Mouse (Mus musculus): ENCODE data around the gene Prkacb. TPM values are rescaled to one million over a fixed set of nuclear protein-coding genes. Genes with fewer than 3 reads are reported as not detected.

Gene Prkacb
- polyA plus RNA-seq, 1 experiment from 2014 or later, result 37.5 TPM

GRCm38 (mm10) chr3:146769940-146770659 is 42.7 kb downstream of the Prkacb start:
- no peak overlapping the region for H3K27ac ChIP-seq (ENCODE audit: low read length)
- peak overlapping the region; percentile 6; the same call in 1 of the 2 replicates for H3K4me3 ChIP-seq (ENCODE audit: low read depth, low read length)
- H3K4me2 ChIP-seq (replicated peaks; ENCODE audit: low read depth, low read length), result peak overlapping the region; percentile 43
- ATAC-seq, result no peak
- no peak overlapping the region for H3K9ac ChIP-seq (replicated peaks; ENCODE audit: low read depth)
- no peaks in the 10 kb centered on the region for H3K27me3 ChIP-seq (replicated peaks; ENCODE audit: insufficient read depth, low read length)
- no peaks in the 10 kb centered on the region; the same call in 1 of the 2 replicates for H3K4me1 ChIP-seq (ENCODE audit: insufficient read depth, low read depth, low read length)
- no peaks in the 10 kb centered on the region for H3K36me3 ChIP-seq (ENCODE audit: insufficient read depth, low read length)
- DNase-seq (ENCODE audit: low spot score), result peak; percentile 23
- H3K9me3 ChIP-seq (ENCODE audit: low read length), result no peaks in the 10 kb centered on the region
- TF ChIP-seq CTCF (IDR thresholded peaks at IDR 0.05), result no peak
- TF ChIP-seq EP300 (IDR thresholded peaks at IDR 0.05), result no peak
- 29% methylated on average over 17 of the region's 17 CpGs for WGBS

GRCm38 (mm10) chr3:146769569-146769939 is 43.2 kb downstream of the Prkacb start:
- no peaks in the 10 kb centered on the region for H3K36me3 ChIP-seq (ENCODE audit: insufficient read depth, low read length)
- H3K27ac ChIP-seq (ENCODE audit: low read length), result no peak overlapping the region
- H3K4me1 ChIP-seq (ENCODE audit: insufficient read depth, low read depth, low read length), result no peaks in the 10 kb centered on the region; the same call in 1 of the 2 replicates
- no peak overlapping the region for H3K4me3 ChIP-seq (ENCODE audit: low read depth, low read length)
- ATAC-seq (no peak), DNase-seq (ENCODE audit: low spot score) (no peak)
- H3K4me2 ChIP-seq (replicated peaks; ENCODE audit: low read depth, low read length), result peak overlapping the region; percentile 43; the same call in 1 of the 2 replicates
- H3K27me3 ChIP-seq (replicated peaks; ENCODE audit: insufficient read depth, low read length), result no peaks in the 10 kb centered on the region
- TF ChIP-seq CTCF (IDR thresholded peaks at IDR 0.05), result no peak
- no peak for TF ChIP-seq EP300 (IDR thresholded peaks at IDR 0.05)
- H3K9ac ChIP-seq (replicated peaks; ENCODE audit: low read depth), result no peak overlapping the region
- H3K9me3 ChIP-seq (ENCODE audit: low read length), result no peaks in the 10 kb centered on the region
- WGBS, result 47% methylated on average over 2 of the region's 2 CpGs

- Histone ChIP-seq H3K9ac (replicated peaks; ENCODE audit: low read depth) (no peak overlapping the region), H3K27me3 (replicated peaks; ENCODE audit: insufficient read depth, low read length) (no peaks in the 10 kb centered on the region), H3K4me1 (ENCODE audit: insufficient read depth, low read depth, low read length) (no peaks in the 10 kb centered on the region; the same call in 1 of the 2 replicates), H3K4me2 (replicated peaks; ENCODE audit: low read depth, low read length) (no peak overlapping the region), H3K4me3 (ENCODE audit: low read depth, low read length) (no peak overlapping the region), H3K27ac (ENCODE audit: low read length) (no peak overlapping the region), H3K9me3 (ENCODE audit: low read length) (no peaks in the 10 kb centered on the region), H3K36me3 (ENCODE audit: insufficient read depth, low read length) (no peaks in the 10 kb centered on the region)
- TF ChIP-seq EP300 (IDR thresholded peaks at IDR 0.05) (no peak), CTCF (IDR thresholded peaks at IDR 0.05) (no peak)
- no peak for DNase-seq (ENCODE audit: low spot score)
- WGBS, result 79% methylated on average over 3 of the region's 3 CpGs
- ATAC-seq, result no peak
These were observed 43.9 kb downstream of the Prkacb start for GRCm38 (mm10) chr3:146768921-146769320.

GRCm38 (mm10) chr3:146768360-146768759 is 44.4 kb downstream of the Prkacb start:
- no peak overlapping the region for H3K4me3 ChIP-seq (ENCODE audit: low read depth, low read length)

GRCm38 (mm10) chr3:146766701-146767181 is 46.0 kb downstream of the Prkacb start:
- H3K27me3 ChIP-seq (replicated peaks; ENCODE audit: insufficient read depth, low read length), result no peaks in the 10 kb centered on the region
- H3K9ac ChIP-seq (replicated peaks; ENCODE audit: low read depth), result no peak overlapping the region
- no peaks in the 10 kb centered on the region; the same call in 1 of the 2 replicates for H3K4me1 ChIP-seq (ENCODE audit: insufficient read depth, low read depth, low read length)
- no peaks in the 10 kb centered on the region for H3K9me3 ChIP-seq (ENCODE audit: low read length)
- H3K36me3 ChIP-seq (ENCODE audit: insufficient read depth, low read length), result no peaks in the 10 kb centered on the region
- no peak overlapping the region for H3K4me3 ChIP-seq (ENCODE audit: low read depth, low read length)
- H3K27ac ChIP-seq (ENCODE audit: low read length), result no peak overlapping the region
- TF ChIP-seq EP300 (IDR thresholded peaks at IDR 0.05), result no peak
- no peak for TF ChIP-seq CTCF (IDR thresholded peaks at IDR 0.05)
- ATAC-seq (no peak), DNase-seq (ENCODE audit: low spot score) (no peak)
- 63% methylated on average over 8 of the region's 8 CpGs for WGBS
- H3K4me2 ChIP-seq (replicated peaks; ENCODE audit: low read depth, low read length), result no peak overlapping the region

More at GRCm38 (mm10) chr3:146768360-146768759, 44.4 kb downstream of the Prkacb start:
- no peak for ATAC-seq
- Histone ChIP-seq H3K36me3 (ENCODE audit: insufficient read depth, low read length) (no peaks in the 10 kb centered on the region), H3K27ac (ENCODE audit: low read length) (no peak overlapping the region), H3K9ac (replicated peaks; ENCODE audit: low read depth) (no peak overlapping the region), H3K4me1 (ENCODE audit: insufficient read depth, low read depth, low read length) (no peaks in the 10 kb centered on the region; the same call in 1 of the 2 replicates), H3K9me3 (ENCODE audit: low read length) (no peaks in the 10 kb centered on the region), H3K4me2 (replicated peaks; ENCODE audit: low read depth, low read length) (no peak overlapping the region), H3K27me3 (replicated peaks; ENCODE audit: insufficient read depth, low read length) (no peaks in the 10 kb centered on the region)
- TF ChIP-seq EP300 (IDR thresholded peaks at IDR 0.05), result no peak
- no peak for TF ChIP-seq CTCF (IDR thresholded peaks at IDR 0.05)
- 93% methylated on average over 5 of the region's 5 CpGs for WGBS
- no peak for DNase-seq (ENCODE audit: low spot score)

- Histone ChIP-seq H3K9ac (replicated peaks; ENCODE audit: low read depth) (no peak overlapping the region), H3K27ac (ENCODE audit: low read length) (no peak overlapping the region), H3K36me3 (ENCODE audit: insufficient read depth, low read length) (no peaks in the 10 kb centered on the region), H3K9me3 (ENCODE audit: low read length) (no peaks in the 10 kb centered on the region), H3K4me3 (ENCODE audit: low read depth, low read length) (no peak overlapping the region), H3K4me2 (replicated peaks; ENCODE audit: low read depth, low read length) (no peak overlapping the region), H3K4me1 (ENCODE audit: insufficient read depth, low read depth, low read length) (no peaks in the 10 kb centered on the region; the same call in 1 of the 2 replicates), H3K27me3 (replicated peaks; ENCODE audit: insufficient read depth, low read length) (no peaks in the 10 kb centered on the region)
- no peak for TF ChIP-seq EP300 (IDR thresholded peaks at IDR 0.05)
- TF ChIP-seq CTCF (IDR thresholded peaks at IDR 0.05), result no peak
- ATAC-seq (no peak), DNase-seq (ENCODE audit: low spot score) (no peak)
- 89% methylated on average over 4 of the region's 4 CpGs for WGBS
These were observed 46.7 kb downstream of the Prkacb start for GRCm38 (mm10) chr3:146766071-146766605.

Measured in lung, postnatal 0 days (tissue).